Mouse (Mus musculus) lung, postnatal 0 days (tissue): ENCODE data around the gene Akap12. TPM values are rescaled to one million over a fixed set of nuclear protein-coding genes. Genes with fewer than 3 reads are reported as not detected.

ENCODE experiments used
- ATAC-seq: fragments of 200-750 bp; cut with Nextera tagmentation; 2 replicates; pipeline ENCODE4 v1.8.0; 2017; ENCODE audit warnings: moderate library complexity
- DNase-seq: peaks from one replicate; pipeline ENCODE4 v3.0.0-alpha.2; 2016; ENCODE audit warnings: low spot score
- H3K27ac ChIP-seq: fragments of 300-500 bp; sonication (generic); 2 replicates; pipeline ENCODE4 v1.5.1; 2014; ENCODE audit warnings: antibody characterized with exemption, mild to moderate bottlenecking, low read length, mixed read lengths
- H3K27me3 ChIP-seq: fragments of 300-500 bp; sonication (generic); replicated peaks from 2 replicates; pipeline ENCODE4 v1.6.1; 2014; ENCODE audit warnings: low read length, mixed read lengths; ENCODE audit not compliant: insufficient read depth
- H3K36me3 ChIP-seq: fragments of 300-500 bp; sonication (generic); 2 replicates; pipeline ENCODE4 v1.6.1; 2014; ENCODE audit warnings: low read length, mixed read lengths; ENCODE audit not compliant: insufficient read depth
- H3K4me1 ChIP-seq: fragments of 300-500 bp; sonication (generic); 2 replicates; pipeline ENCODE4 v1.6.1; 2014; ENCODE audit warnings: antibody characterized with exemption, low read depth, low read length, mixed read lengths; ENCODE audit not compliant: insufficient read depth
- H3K4me2 ChIP-seq: fragments of 300-500 bp; sonication (generic); replicated peaks from 2 replicates; pipeline ENCODE4 v1.6.1; 2014; ENCODE audit warnings: low read depth, mild to moderate bottlenecking, low read length, moderate library complexity, mixed read lengths
- H3K4me3 ChIP-seq: fragments of 300-500 bp; sonication (generic); 2 replicates; pipeline ENCODE4 v1.5.1; 2014; ENCODE audit warnings: low read depth, low read length
- H3K9ac ChIP-seq: fragments of 300-500 bp; sonication (generic); replicated peaks from 2 replicates; pipeline ENCODE4 v1.6.1; 2014; ENCODE audit warnings: low read depth, mild to moderate bottlenecking
- H3K9me3 ChIP-seq: fragments of 300-500 bp; sonication (generic); 2 replicates; pipeline ENCODE4 v1.6.1; 2016; ENCODE audit warnings: low read length, mixed read lengths
- CTCF ChIP-seq: IDR thresholded peaks from 2 replicates; pipeline ENCODE4 v1.5.1; 2016; ENCODE audit warnings: antibody characterized with exemption, mild to moderate bottlenecking
- EP300 ChIP-seq: IDR thresholded peaks from 2 replicates; pipeline ENCODE4 v1.6.1; 2016; ENCODE audit warnings: antibody characterized with exemption, mild to moderate bottlenecking, control low read depth
- WGBS: fragments of 180-500 bp; shearing (Covaris S2); extraction: QIAGEN DNeasy Blood & Tissue Kit; methylation state at CpG from one replicate; pipeline ENCODE4 v1.1.7; 2014; 5-methylcytosine and 5-hydroxymethylcytosine counted together
- polyA plus RNA-seq: library from polyadenylated mRNA; unstranded; fragments of >200 nt; fragmentation: Nextera tagmentation; extraction: Ambion mirVana; gene quantifications from 2 replicates; pipeline ENCODE4 v1.2.1, GENCODE M21; 2015

Gene Akap12
- polyA plus RNA-seq, 1 experiment from 2014 or later: 49.7 TPM

DNA sequence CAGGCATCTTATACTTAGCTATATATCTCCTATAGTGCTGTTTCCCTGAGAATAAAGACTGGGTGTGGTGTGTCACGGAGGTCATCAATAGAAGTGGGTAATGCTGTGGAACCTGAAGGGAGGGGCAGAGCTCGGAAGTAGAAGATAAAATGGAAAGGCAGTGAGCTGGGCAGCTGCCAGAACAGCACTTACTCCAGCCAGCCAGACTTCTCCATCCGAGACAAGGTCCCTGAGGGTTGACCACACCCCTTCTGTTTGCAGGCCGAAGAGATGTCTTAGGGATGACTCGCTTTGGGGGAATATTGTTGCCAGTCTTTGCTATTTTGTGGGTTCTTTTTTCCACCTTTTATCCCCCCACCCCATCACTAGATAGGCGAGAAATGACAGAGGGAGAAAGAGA, 11.9 kb downstream of the Akap12 start:
- Histone ChIP-seq H3K27ac (no peak overlapping the region), H3K36me3 (no peaks in the 10 kb centered on the region), H3K4me3 (no peak overlapping the region), H3K4me2 (no peak overlapping the region), H3K9me3 (no peaks in the 10 kb centered on the region), H3K4me1 (no peaks in the 10 kb centered on the region), H3K9ac (no peak overlapping the region), H3K27me3 (no peaks in the 10 kb centered on the region)
- 24% methylated on average over 6 of the region's 6 CpGs for WGBS
- TF ChIP-seq CTCF (no peak), EP300 (no peak)
- DNase-seq (peak; percentile 28), ATAC-seq (no peak; the same call in 1 of the 2 replicates)

- Histone ChIP-seq H3K27ac (no peak overlapping the region), H3K36me3 (no peaks in the 10 kb centered on the region), H3K4me3 (no peak overlapping the region), H3K27me3 (no peaks in the 10 kb centered on the region), H3K4me1 (no peaks in the 10 kb centered on the region), H3K9me3 (no peaks in the 10 kb centered on the region), H3K4me2 (no peak overlapping the region), H3K9ac (no peak overlapping the region)
- DNase-seq (peak; percentile 58), ATAC-seq (peak; percentile 58; the same call in 1 of the 2 replicates)
- WGBS: 42% methylated on average over 4 of the region's 4 CpGs
- TF ChIP-seq CTCF: no peak
- TF ChIP-seq EP300: peak; percentile 55
These were observed 16.2 kb downstream of the Akap12 start for GRCm38 (mm10) chr10:4282395-4282794.

- H3K9me3 ChIP-seq: no peaks in the 10 kb centered on the region
- no peak overlapping the region for H3K4me3 ChIP-seq
- WGBS: 100% methylated on average over 1 of the region's 1 CpGs
- ATAC-seq (no peak), DNase-seq (no peak)
- H3K36me3 ChIP-seq: no peaks in the 10 kb centered on the region
- no peak overlapping the region for H3K4me2 ChIP-seq
- H3K27me3 ChIP-seq: no peaks in the 10 kb centered on the region
- H3K4me1 ChIP-seq: no peaks in the 10 kb centered on the region
- H3K9ac ChIP-seq: no peak overlapping the region
- TF ChIP-seq EP300 (no peak), CTCF (no peak)
- H3K27ac ChIP-seq: no peak overlapping the region
These were observed 18.6 kb downstream of the Akap12 start for GRCm38 (mm10) chr10:4284781-4285180.

DNA sequence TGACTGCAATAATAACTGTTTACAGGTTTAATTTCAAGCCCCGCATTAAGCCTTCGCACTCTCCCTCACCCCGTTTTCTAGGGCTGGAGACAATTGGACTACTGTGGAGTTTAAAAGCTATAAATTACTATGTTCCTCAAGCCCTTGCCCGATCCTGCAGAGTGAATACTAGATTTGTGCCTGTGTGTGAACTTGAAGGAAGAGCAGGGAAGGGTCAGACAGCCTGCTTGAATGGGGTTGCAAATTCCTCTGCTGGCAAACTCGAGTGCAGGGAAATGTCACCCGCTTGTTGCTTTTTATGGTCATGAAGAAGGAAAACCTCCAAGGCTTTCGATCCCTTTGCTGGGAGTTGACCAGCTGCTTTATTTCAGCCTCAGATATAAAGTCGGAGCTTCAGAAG, 19.6 kb downstream of the Akap12 start:
- peak; percentile 61 for DNase-seq
- Histone ChIP-seq H3K27ac (peak overlapping the region; percentile 63; the same call in 1 of the 2 replicates), H3K4me3 (no peak overlapping the region), H3K36me3 (no peaks in the 10 kb centered on the region), H3K4me1 (no peaks in the 10 kb centered on the region), H3K9ac (no peak overlapping the region), H3K4me2 (no peak overlapping the region), H3K27me3 (no peaks in the 10 kb centered on the region), H3K9me3 (no peaks in the 10 kb centered on the region)
- peak; percentile 43; the same call in 1 of the 2 replicates for ATAC-seq
- TF ChIP-seq CTCF (no peak), EP300 (no peak)
- WGBS: 59% methylated on average over 8 of the region's 8 CpGs

- no peaks in the 10 kb centered on the region for H3K36me3 ChIP-seq
- WGBS: 58% methylated on average over 5 of the region's 5 CpGs
- H3K27ac ChIP-seq: no peak overlapping the region
- no peaks in the 10 kb centered on the region for H3K9me3 ChIP-seq
- TF ChIP-seq EP300 (no peak), CTCF (no peak)
- H3K27me3 ChIP-seq: no peaks in the 10 kb centered on the region
- DNase-seq (no peak), ATAC-seq (no peak)
- H3K9ac ChIP-seq: no peak overlapping the region
- no peak overlapping the region for H3K4me3 ChIP-seq
- H3K4me1 ChIP-seq: no peaks in the 10 kb centered on the region
- no peak overlapping the region for H3K4me2 ChIP-seq
These were observed 23.0 kb downstream of the Akap12 start for GRCm38 (mm10) chr10:4289171-4289570.

GRCm38 (mm10) chr10:4289636-4290035, 23.5 kb downstream of the Akap12 start:
- WGBS: 61% methylated on average over 3 of the region's 3 CpGs
- Histone ChIP-seq H3K27ac (no peak overlapping the region), H3K9ac (no peak overlapping the region), H3K4me3 (no peak overlapping the region), H3K9me3 (no peaks in the 10 kb centered on the region), H3K27me3 (no peaks in the 10 kb centered on the region), H3K4me2 (no peak overlapping the region), H3K4me1 (no peaks in the 10 kb centered on the region), H3K36me3 (no peaks in the 10 kb centered on the region)
- TF ChIP-seq CTCF: no peak
- TF ChIP-seq EP300: no peak
- ATAC-seq (no peak), DNase-seq (no peak)

GRCm38 (mm10) chr10:4290145-4290544, 24.0 kb downstream of the Akap12 start:
- H3K27ac ChIP-seq: no peak overlapping the region
- no peaks in the 10 kb centered on the region for H3K9me3 ChIP-seq
- no peak overlapping the region for H3K4me3 ChIP-seq
- H3K27me3 ChIP-seq: no peaks in the 10 kb centered on the region
- 45% methylated on average over 3 of the region's 3 CpGs for WGBS
- DNase-seq (peak; percentile 31), ATAC-seq (no peak)
- no peak overlapping the region for H3K9ac ChIP-seq
- no peaks in the 10 kb centered on the region for H3K4me1 ChIP-seq
- H3K36me3 ChIP-seq: no peaks in the 10 kb centered on the region
- no peak overlapping the region for H3K4me2 ChIP-seq
- TF ChIP-seq EP300: no peak
- TF ChIP-seq CTCF: no peak
